Comparison of ENCODE assay signal across 30 mouse cellular contexts in genomic region chr11:110935699-110936098, GRCm38 (mm10). TPM values are rescaled to one million over a fixed set of nuclear protein-coding genes. Genes with fewer than 3 reads are reported as not detected.
DNase-seq lines count a peak whose midpoint lies in the region; ATAC-seq and TF ChIP-seq lines count a peak whose summit lies in the region.
"Had no signal": no experiment of that assay in that cellular context is flagged by ENCODE, and none has a peak within 500 bp of the region (broad histone marks: within the 10 kb centered on the region; RNA-seq: fewer than 3 reads in every experiment).

No protein-coding gene starts in this region.

- H3K27ac ChIP-seq in limb, embryonic 14.5 days (replicated peaks; ENCODE audit: low read depth, low read length), result no peak overlapping the region
- H3K27ac ChIP-seq in limb, embryonic 10.5 days, result no peak overlapping the region
- H3K27ac ChIP-seq: embryonic facial prominence, embryonic 13.5 days; forebrain, embryonic 15.5 days; heart, embryonic 13.5 days; hindbrain, postnatal 0 days; layer of hippocampus, adult 2 months; liver, embryonic 12.5 days; midbrain, embryonic 13.5 days had no signal

- H3K9me3 ChIP-seq in limb, embryonic 14.5 days (ENCODE audit: control insufficient read depth, low read length), result no peaks in the 10 kb centered on the region
- H3K9me3 ChIP-seq in limb, embryonic 10.5 days (replicated peaks), result no peaks in the 10 kb centered on the region
- H3K9me3 ChIP-seq: embryonic facial prominence, embryonic 13.5 days; forebrain, embryonic 15.5 days; heart, embryonic 13.5 days; liver, embryonic 12.5 days; midbrain, embryonic 13.5 days had no signal

- peak; percentile 93 for ATAC-seq in frontal cortex, adult (ENCODE audit: low TSS enrichment)
- ATAC-seq in limb, embryonic 14.5 days (ENCODE audit: low FRiP score, low read depth), result no peak
- ATAC-seq: activated CD4-positive, CD25-positive, alpha-beta regulatory T cell, adult 4 months; forebrain, embryonic 15.5 days; hindbrain, postnatal 0 days; intestine, embryonic 16.5 days; liver, embryonic 12.5 days; midbrain, embryonic 13.5 days had no signal

- no peak overlapping the region for H3K9ac ChIP-seq in limb, embryonic 14.5 days (ENCODE audit: low read depth, low read length, severe bottlenecking)
- H3K9ac ChIP-seq: embryonic facial prominence, embryonic 13.5 days; forebrain, embryonic 15.5 days; heart, embryonic 13.5 days; liver, embryonic 12.5 days; midbrain, embryonic 13.5 days had no signal

- no peak for DNase-seq in frontal cortex, postnatal 10 days (ENCODE audit: low spot score in 2 of 2)
- peak; percentile 34 for DNase-seq in limb, embryonic 14.5 days (ENCODE audit: low spot score)
- no peak for DNase-seq in limb, embryonic 10.5 days (ENCODE audit: low spot score)
- peak; percentile 16 for DNase-seq in Muller cell, postnatal 12 days (ENCODE audit: inconsistent ontology term)
- DNase-seq in right cerebral cortex, postnatal 36 days (ENCODE audit: low spot score in 2 of 2), result peak; percentile 4 to 7
- DNase-seq in kidney, postnatal 25 days, result no peak
- DNase-seq: adrenal gland, adult 8-10 months; B cell, adult 2 months; cerebellum, adult 2 months; cerebellum, postnatal 25 days; gastrocnemius, postnatal 14 days; heart, adult 18-20 months; heart, postnatal 14 days; kidney, adult 9 months; kidney, postnatal 14 days; lung, adult 18-20 months; thymus, adult 2 months had no signal

- H3K4me1 ChIP-seq in limb, embryonic 14.5 days (ENCODE audit: control insufficient read depth, insufficient read depth, low read length), result no peaks in the 10 kb centered on the region
- H3K4me1 ChIP-seq in limb, embryonic 10.5 days, result no peaks in the 10 kb centered on the region
- H3K4me1 ChIP-seq: embryonic facial prominence, embryonic 13.5 days; forebrain, embryonic 15.5 days; heart, embryonic 13.5 days; liver, embryonic 12.5 days; midbrain, embryonic 13.5 days had no signal

- 50% methylated on average over 3 of the region's 3 CpGs for WGBS in limb, embryonic 14.5 days
- WGBS in limb, embryonic 10.5 days, result 85% methylated on average over 3 of the region's 3 CpGs

- H3K27me3 ChIP-seq in limb, embryonic 14.5 days (ENCODE audit: control insufficient read depth, insufficient read depth, low read length), result no peaks in the 10 kb centered on the region
- no peaks in the 10 kb centered on the region for H3K27me3 ChIP-seq in limb, embryonic 10.5 days (ENCODE audit: low read depth, poor library complexity, severe bottlenecking)
- H3K27me3 ChIP-seq: CH12.LX; embryonic facial prominence, embryonic 13.5 days; forebrain, embryonic 15.5 days; heart, embryonic 13.5 days; liver, embryonic 12.5 days; midbrain, embryonic 13.5 days had no signal

- H3K4me2 ChIP-seq in limb, embryonic 14.5 days (replicated peaks; ENCODE audit: low read depth, low read length, severe bottlenecking), result no peak overlapping the region
- H3K4me2 ChIP-seq: embryonic facial prominence, embryonic 13.5 days; forebrain, embryonic 15.5 days; heart, embryonic 13.5 days; liver, embryonic 12.5 days; midbrain, embryonic 13.5 days had no signal

- no peak for TF ChIP-seq POLR2A in limb, embryonic 14.5 days (IDR thresholded peaks at IDR 0.05; ENCODE audit: borderline replicate concordance, extremely low read depth, insufficient read depth, insufficient read length)

- H3K36me3 ChIP-seq in limb, embryonic 14.5 days (ENCODE audit: control insufficient read depth, insufficient read depth, low read length), result no peaks in the 10 kb centered on the region
- no peaks in the 10 kb centered on the region for H3K36me3 ChIP-seq in limb, embryonic 10.5 days
- H3K36me3 ChIP-seq: embryonic facial prominence, embryonic 13.5 days; forebrain, embryonic 15.5 days; G1E; heart, embryonic 13.5 days; liver, embryonic 12.5 days; midbrain, embryonic 13.5 days had no signal

- H3K4me3 ChIP-seq in limb, embryonic 14.5 days (replicated peaks; ENCODE audit: low read length), result no peak overlapping the region
- no peak overlapping the region for H3K4me3 ChIP-seq in limb, embryonic 10.5 days
- H3K4me3 ChIP-seq: embryonic facial prominence, embryonic 13.5 days; forebrain, embryonic 15.5 days; heart, embryonic 13.5 days; layer of hippocampus, adult 2 months; liver, embryonic 12.5 days; midbrain, embryonic 13.5 days had no signal

RNA-seq across cellular contexts. Expression of gene Kcnj16, which starts 32.1 kb away (rescaled TPM):
- 0.35 TPM in 1 of 2 replicates, not detected in the other for polyA plus RNA-seq in limb, embryonic 14.5 days (2012; rRNA removed)
- 0.19 TPM in 1 of 2 replicates, not detected in the other for polyA plus RNA-seq in limb, embryonic 14.5 days (2014; fragmentation: Nextera tagmentation; extraction: Ambion mirVana)
- polyA plus RNA-seq in limb, embryonic 10.5 days (2016; fragmentation: Nextera tagmentation; extraction: Ambion mirVana), result not detected in 2 replicates
- polyA plus RNA-seq: embryonic facial prominence, embryonic 13.5 days; G1E; heart, embryonic 13.5 days; hindbrain, embryonic 11.5 days; liver, embryonic 12.5 days had no signal

Comparison
In these comparisons a context has a peak if more than half of its experiments do, and no peak if none do; other contexts are left out.
1. DNase-seq: peak in limb, embryonic 14.5 days (single experiment), Muller cell, postnatal 12 days (single experiment) and right cerebral cortex, postnatal 36 days (2 of 2); none in frontal cortex, postnatal 10 days (0 of 2), limb, embryonic 10.5 days (single experiment) and kidney, postnatal 25 days (0 of 2).